Mouse (Mus musculus): ENCODE measurements at regions not wholly inside any gene's neighbourhood (a gene's known extent, or its start where the extent isn't known, plus 50 kb on each side); places are given as distances from the start of the nearest gene placed in this dataset.

GRCm38 (mm10) chr10:41018888-41019287 is 53.2 kb downstream of the Gpr6 start:
- no peak for DNase-seq

GRCm38 (mm10) chr10:41016547-41016946 is 55.5 kb downstream of the Gpr6 start:
- DNase-seq: no peak

DNA sequence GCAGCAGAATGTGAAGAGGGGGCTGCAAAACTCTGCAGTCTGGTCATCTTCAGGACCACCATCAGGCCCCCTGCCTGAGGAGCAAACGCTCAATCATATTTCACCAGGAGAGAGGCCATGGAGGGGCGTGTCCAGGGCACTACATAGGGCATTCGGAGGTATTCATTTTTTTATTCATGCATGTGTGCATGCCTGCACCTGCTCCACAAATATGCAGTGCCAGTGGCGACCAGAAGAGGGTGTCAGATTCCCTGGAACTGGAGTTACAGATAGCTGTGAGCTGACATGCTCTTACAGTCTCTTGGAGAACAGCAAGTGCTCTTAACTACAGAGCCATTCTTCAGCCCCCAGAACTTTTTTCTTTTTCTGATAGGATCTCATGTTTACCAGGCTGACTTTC is 56.4 kb downstream of the Gpr6 start:
- peak in 1 of 2 experiments; percentile 12 for DNase-seq

DNA sequence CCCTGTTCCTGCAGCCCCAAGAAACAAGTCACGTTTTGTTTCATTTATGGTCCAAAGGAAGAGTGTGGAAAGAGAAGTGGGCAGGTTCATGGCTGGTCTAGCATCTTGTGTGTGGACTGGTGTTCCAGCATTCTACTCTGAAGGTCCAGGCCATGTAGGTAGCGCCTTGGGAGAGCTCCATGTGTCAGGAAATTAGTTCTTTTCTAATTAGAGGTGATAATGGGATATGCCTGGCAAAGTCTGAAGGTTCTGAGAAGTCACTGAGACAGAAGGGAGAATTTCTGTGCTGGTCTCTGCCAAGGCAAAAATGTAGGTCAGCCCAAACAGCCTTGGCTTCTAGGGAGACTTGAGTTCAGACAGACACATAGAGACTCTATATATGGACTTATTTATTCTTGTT is 61.5 kb downstream of the Gpr6 start:
- no peak for DNase-seq

GRCm38 (mm10) chr10:41007866-41008265 is 64.2 kb downstream of the Gpr6 start:
- DNase-seq: no peak

DNA sequence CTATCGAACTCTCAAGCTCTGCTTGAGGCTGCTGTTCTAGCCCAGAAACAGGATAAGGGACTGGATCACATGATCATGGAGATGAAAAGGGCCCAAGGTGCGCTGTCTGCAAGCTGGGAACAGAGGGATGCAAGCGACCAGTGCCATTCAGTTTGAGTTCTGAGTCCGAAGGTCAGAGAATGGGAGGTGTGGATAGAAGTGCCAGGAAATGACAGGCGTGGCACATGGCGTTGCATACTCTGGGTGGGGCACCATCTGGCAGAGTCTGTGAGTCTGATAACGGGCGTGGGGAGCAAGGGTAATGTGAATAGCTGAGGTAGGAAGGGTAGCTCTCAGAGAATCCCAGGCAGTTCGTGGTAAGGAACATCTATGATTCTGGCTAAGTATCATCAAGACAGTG is 65.5 kb downstream of the Gpr6 start:
- DNase-seq: no peak

- DNase-seq: no peak
Measured at GRCm38 (mm10) chr10:41005776-41006175, 66.3 kb downstream of the Gpr6 start.

DNA sequence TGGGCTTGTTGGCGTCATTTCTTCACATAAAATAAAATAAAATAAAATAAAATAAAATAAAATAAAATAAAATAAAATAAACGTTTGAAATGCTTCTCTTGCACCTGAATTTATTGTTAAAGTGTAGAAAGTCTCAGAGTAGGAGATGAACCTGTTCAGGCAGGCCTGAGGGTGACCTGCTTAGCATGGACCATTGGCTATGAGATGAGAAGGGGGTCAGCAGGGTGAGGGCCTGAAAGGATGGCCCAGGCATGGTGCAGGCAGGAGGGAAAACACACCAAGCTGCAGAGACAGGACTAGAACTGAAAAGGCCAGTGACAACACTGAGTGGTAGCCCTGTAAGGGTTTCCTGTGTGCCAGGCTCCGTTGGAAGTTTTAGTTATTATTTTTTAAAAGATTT is 67.3 kb downstream of the Gpr6 start:
- no peak for DNase-seq

DNA sequence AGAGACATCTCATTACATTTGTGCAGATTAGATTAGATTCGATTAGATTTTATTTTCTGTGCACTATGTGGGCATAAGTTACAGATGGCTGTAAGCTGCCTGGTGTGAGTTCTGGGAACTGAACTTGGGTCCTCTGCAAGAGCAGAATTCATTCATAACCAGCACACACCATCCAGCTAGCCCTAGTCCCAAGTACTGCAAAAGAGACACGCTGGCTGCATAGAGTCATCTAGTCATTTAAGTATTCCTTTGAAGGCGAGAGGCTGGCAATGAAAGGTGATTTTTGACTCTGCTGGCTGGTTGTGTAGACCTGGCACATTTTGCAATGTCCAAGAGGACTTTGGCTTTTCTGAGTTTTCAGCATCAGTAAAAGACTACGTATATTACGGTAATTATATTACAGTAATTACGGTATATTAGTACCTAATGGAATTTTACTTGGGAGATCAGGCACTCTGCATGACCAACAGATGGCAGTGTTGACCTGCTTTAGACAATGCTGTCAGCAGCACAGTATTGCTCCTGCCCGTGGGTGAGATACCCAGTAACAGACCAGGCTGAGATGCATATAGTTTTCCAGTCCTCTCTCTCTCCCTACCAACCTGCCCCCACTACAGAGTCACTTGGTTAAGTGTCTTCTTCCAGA is 67.9 kb downstream of the Gpr6 start:
- peak; percentile 45 to 46 for DNase-seq

- DNase-seq: no peak
Measured at GRCm38 (mm10) chr10:41003197-41003596, 68.9 kb downstream of the Gpr6 start.

- DNase-seq: no peak
Measured at GRCm38 (mm10) chr10:41000965-41001364, 71.1 kb downstream of the Gpr6 start.

GRCm38 (mm10) chr10:40999486-40999885 is 72.6 kb downstream of the Gpr6 start:
- no peak for DNase-seq

DNA sequence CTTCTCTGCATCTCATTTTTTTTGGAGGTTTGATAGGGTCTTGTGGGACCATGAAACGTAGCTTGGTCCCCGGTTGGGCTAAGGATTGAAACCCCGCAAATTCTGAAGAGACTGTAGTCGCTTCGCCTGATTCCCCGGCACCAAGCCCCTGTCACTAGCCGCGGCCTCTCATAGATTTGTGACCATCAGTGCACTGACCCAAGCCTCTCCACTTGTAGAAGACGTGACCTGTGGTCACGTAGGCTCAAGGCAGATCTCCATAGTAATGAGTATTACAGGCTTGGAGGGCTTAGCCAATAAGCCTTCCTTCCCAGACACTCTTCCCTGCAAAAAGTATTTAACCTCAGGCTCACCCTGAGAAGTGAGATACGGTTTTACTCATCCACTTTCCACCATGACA is 73.3 kb downstream of the Gpr6 start:
- DNase-seq: no peak

DNA sequence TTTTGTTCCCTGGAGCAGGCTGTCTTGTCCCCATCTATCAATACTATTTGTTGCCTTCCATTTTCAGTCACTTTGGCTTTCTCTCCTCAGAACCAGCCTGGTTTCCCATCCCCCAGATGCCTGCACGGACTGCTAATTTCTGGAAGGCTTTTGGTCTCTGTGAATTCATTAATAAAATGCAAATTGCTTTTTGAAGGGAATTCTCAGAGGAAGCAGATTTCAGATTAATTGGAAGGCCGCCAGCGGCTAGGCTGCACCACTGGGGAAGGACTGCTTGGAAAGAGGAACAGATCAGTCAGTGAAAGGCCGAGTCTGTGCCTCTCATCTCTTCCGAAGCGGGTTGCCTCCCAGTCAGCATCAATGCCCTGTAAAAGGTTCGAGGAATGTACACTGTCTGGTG is 73.8 kb downstream of the Gpr6 start:
- DNase-seq: no peak

DNA sequence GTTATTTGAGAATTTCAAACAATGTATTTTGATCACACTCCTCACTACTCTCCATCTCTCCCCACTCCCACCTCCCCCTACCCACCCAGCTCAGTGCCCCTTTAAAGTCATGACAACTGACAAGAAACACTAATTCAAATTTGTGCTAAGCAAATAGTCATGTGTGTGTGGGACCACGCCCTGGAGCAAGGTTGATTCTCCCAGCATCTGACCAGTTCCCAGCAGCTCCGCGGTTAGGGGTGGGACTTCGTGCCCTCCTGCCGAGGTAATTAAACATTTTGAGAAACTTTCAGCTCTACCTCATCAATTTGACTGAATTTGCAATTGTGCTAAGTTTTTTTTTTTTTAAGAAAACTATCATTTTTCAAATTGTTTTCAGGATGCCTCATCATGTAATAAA is 74.5 kb downstream of the Gpr6 start:
- DNase-seq: no peak
